26 mouse cellular contexts compared by ENCODE assay signal in genomic region chr17:87335152-87335551, GRCm38 (mm10). TPM values are rescaled to one million over a fixed set of nuclear protein-coding genes. Genes with fewer than 3 reads are reported as not detected.
DNase-seq lines count a peak whose midpoint lies in the region; ATAC-seq and TF ChIP-seq lines count a peak whose summit lies in the region.
"Had no signal": no experiment of that assay in that cellular context is flagged by ENCODE, and none has a peak within 500 bp of the region (broad histone marks: within the 10 kb centered on the region; RNA-seq: fewer than 3 reads in every experiment).

No protein-coding gene starts in this region.

- no peaks in the 10 kb centered on the region for H3K36me3 ChIP-seq in hindbrain, embryonic 12.5 days
- H3K36me3 ChIP-seq: forebrain, embryonic 12.5 days; hindbrain, embryonic 15.5 days; midbrain, embryonic 15.5 days had no signal

- H3K9ac ChIP-seq in hindbrain, embryonic 12.5 days, result no peak overlapping the region
- H3K9ac ChIP-seq: embryonic facial prominence, embryonic 15.5 days; forebrain, embryonic 12.5 days; hindbrain, embryonic 15.5 days; liver, embryonic 14.5 days; midbrain, embryonic 15.5 days had no signal

- intact Hi-C loops in gastrocnemius, adult 2 months (cut with DNase I), result no loop called here
- intact Hi-C loops in gastrocnemius, postnatal 14 days (cut with DNase I; ENCODE audit: low total_unique reads), result no loop called here
- intact Hi-C loops in left cerebral cortex, adult 2 months (cut with DNase I), result no loop called here
- intact Hi-C loops in left cerebral cortex, postnatal 10 days (cut with DNase I), result no loop called here

- 38% methylated on average over 14 of the region's 14 CpGs for WGBS in olfactory bulb, adult 2 months
- WGBS in hindbrain, embryonic 12.5 days, result 95% methylated on average over 14 of the region's 14 CpGs

- peaks cover 63% of the 10 kb centered on the region for H3K4me1 ChIP-seq in olfactory bulb, adult 2 months (ENCODE audit: control insufficient read depth, insufficient read depth, low read length)
- H3K4me1 ChIP-seq in hindbrain, embryonic 12.5 days, result peaks cover 29% of the 10 kb centered on the region

- no peak for TF ChIP-seq CTCF in gastrocnemius, adult 2 months (IDR thresholded peaks at IDR 0.05)
- TF ChIP-seq CTCF in left cerebral cortex, adult 2 months (IDR thresholded peaks at IDR 0.05), result no peak
- no peak for TF ChIP-seq CTCF in olfactory bulb, adult 2 months (IDR thresholded peaks at IDR 0.05; ENCODE audit: insufficient read depth, low read depth, low read length)

- no peak for ATAC-seq in hindbrain, embryonic 12.5 days (ENCODE audit: low FRiP score)
- ATAC-seq: inflammation-experienced regulatory T-cells, adult 6 months; midbrain, embryonic 15.5 days; Patski had no signal

- no peak overlapping the region for H3K4me2 ChIP-seq in hindbrain, embryonic 12.5 days (replicated peaks)
- H3K4me2 ChIP-seq: embryonic facial prominence, embryonic 15.5 days; forebrain, embryonic 12.5 days; hindbrain, embryonic 15.5 days; midbrain, embryonic 15.5 days had no signal

- peak; percentile 79 for DNase-seq in gastrocnemius, adult 2 months
- DNase-seq in gastrocnemius, postnatal 14 days, result no peak
- DNase-seq in left cerebral cortex, adult 2 months (ENCODE audit: extremely low spot score in 1 of 2, low spot score in 2 of 2), result peak in 1 of 2 experiments; percentile 58
- no peak for DNase-seq in left cerebral cortex, postnatal 10 days (ENCODE audit: extremely low spot score in 1 of 2, low spot score in 2 of 2)
- peak; percentile 86 for DNase-seq in brain, adult 2 months (ENCODE audit: low read depth, low spot score)
- DNase-seq: adrenal gland, postnatal 10 days; cerebellum, adult 11 months; cerebellum, adult 9-11 months; kidney, adult 11 months; kidney, postnatal 14 days; liver; lung, adult 2 months; lung, postnatal 10 days; spleen, adult 18-20 months; thymus, postnatal 25 days had no signal

- TF ChIP-seq POLR2A in olfactory bulb, adult 2 months (IDR thresholded peaks at IDR 0.05; ENCODE audit: insufficient read depth, low read depth, low read length), result no peak

- H3K9me3 ChIP-seq in hindbrain, embryonic 12.5 days (replicated peaks), result no peaks in the 10 kb centered on the region
- H3K9me3 ChIP-seq: embryonic facial prominence, embryonic 15.5 days; forebrain, embryonic 12.5 days; heart, embryonic 10.5 days; hindbrain, embryonic 15.5 days; midbrain, embryonic 15.5 days had no signal

- no peaks in the 10 kb centered on the region for H3K27me3 ChIP-seq in hindbrain, embryonic 12.5 days
- H3K27me3 ChIP-seq: embryonic facial prominence, embryonic 15.5 days; hindbrain, embryonic 15.5 days; midbrain, embryonic 15.5 days; Patski had no signal

- no peak overlapping the region for H3K4me3 ChIP-seq in gastrocnemius, adult 2 months
- H3K4me3 ChIP-seq in left cerebral cortex, adult 2 months, result no peak overlapping the region
- no peak overlapping the region for H3K4me3 ChIP-seq in olfactory bulb, adult 2 months (ENCODE audit: insufficient read depth, low read depth, low read length)
- H3K4me3 ChIP-seq in hindbrain, embryonic 12.5 days, result no peak overlapping the region
- H3K4me3 ChIP-seq: embryonic facial prominence, embryonic 15.5 days; forebrain, embryonic 12.5 days; heart, embryonic 10.5 days; hindbrain, embryonic 15.5 days; midbrain, embryonic 15.5 days had no signal

- peak overlapping the region; percentile 76 for H3K27ac ChIP-seq in gastrocnemius, adult 2 months
- peak overlapping the region; percentile 65 for H3K27ac ChIP-seq in left cerebral cortex, adult 2 months
- H3K27ac ChIP-seq in olfactory bulb, adult 2 months (ENCODE audit: insufficient read depth, low read depth, low read length), result peak overlapping the region; percentile 86
- no peak overlapping the region for H3K27ac ChIP-seq in hindbrain, embryonic 12.5 days
- H3K27ac ChIP-seq: embryonic facial prominence, embryonic 15.5 days; forebrain, embryonic 12.5 days; heart, embryonic 10.5 days; hindbrain, embryonic 15.5 days; liver, embryonic 14.5 days; macrophage; midbrain, embryonic 15.5 days had no signal

RNA-seq across cellular contexts. Expression of gene Ttc7, which starts 52.5 kb away (rescaled TPM):
- total RNA-seq in gastrocnemius, adult 2 months (2021), result 10 to 100 TPM in 1 of 2 experiments, 1 to 10 TPM in 1; 8.9 to 15.9 TPM
- total RNA-seq in gastrocnemius, postnatal 14 days (2021), result 10 to 100 TPM; 13.2 to 14.5 TPM
- 10 to 100 TPM; 11.8 to 13.2 TPM for total RNA-seq in left cerebral cortex, adult 2 months (2021)
- 10 to 100 TPM in 1 of 2 experiments, 1 to 10 TPM in 1; 6.7 to 10.8 TPM for total RNA-seq in left cerebral cortex, postnatal 10 days (2021)
- not detected in 2 replicates for polyA plus RNA-seq in olfactory bulb, adult 2 months (2012; ENCODE audit: insufficient read depth, insufficient read length, low replicate concordance, missing spikeins)
- polyA plus RNA-seq in hindbrain, embryonic 12.5 days (2016; fragmentation: Nextera tagmentation; extraction: Ambion mirVana), result 6.0 and 6.6 TPM in 2 replicates

Comparison
In these comparisons a context has a peak if more than half of its experiments do, and no peak if none do; other contexts are left out.
1. DNase-seq: peak in gastrocnemius, adult 2 months (single experiment) and brain, adult 2 months (single experiment); none in gastrocnemius, postnatal 14 days (single experiment) and left cerebral cortex, postnatal 10 days (0 of 2).